Mouse (Mus musculus): Measurements from ENCODE around the gene Xxylt1. TPM values are rescaled to one million over a fixed set of nuclear protein-coding genes. Genes with fewer than 3 reads are reported as not detected.

Xxylt1 gene
- polyA plus RNA-seq, 1 experiment from 2014 or later = 11.7 TPM

DNA sequence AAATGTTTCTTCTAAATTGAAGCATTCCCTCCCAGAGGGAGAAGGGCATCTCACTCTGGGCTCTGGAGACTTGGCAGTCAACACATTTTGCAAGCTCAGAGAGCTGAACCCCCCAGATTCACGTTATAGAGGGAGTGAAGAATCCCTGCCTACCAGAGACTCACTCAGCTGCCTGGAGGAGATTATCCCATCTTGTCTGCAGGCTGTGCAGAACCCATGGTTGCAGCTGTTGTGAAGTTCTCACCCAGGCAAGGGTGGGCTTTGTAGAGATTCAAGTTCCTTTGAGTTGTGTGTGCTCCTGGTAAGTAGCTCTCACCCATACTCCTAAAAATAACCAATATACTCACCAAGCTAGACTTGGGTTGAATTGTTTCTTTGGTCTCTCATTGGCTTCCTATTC is 132.6 kb downstream of the Xxylt1 start:
- Histone ChIP-seq H3K4me3 (ENCODE audit: low read length) (no peak overlapping the region), H3K4me2 (ENCODE audit: low read depth, low read length) (no peak overlapping the region), H3K27ac (ENCODE audit: low read length) (no peak overlapping the region), H3K9ac (ENCODE audit: low read length) (no peak overlapping the region), H3K9me3 (ENCODE audit: control insufficient read depth, low read length) (no peaks in the 10 kb centered on the region), H3K27me3 (ENCODE audit: control insufficient read depth, insufficient read depth, low read depth, low read length) (no peaks in the 10 kb centered on the region), H3K4me1 (replicated peaks; ENCODE audit: control insufficient read depth, insufficient read depth, low read length) (no peaks in the 10 kb centered on the region), H3K36me3 (ENCODE audit: control insufficient read depth, insufficient read depth, low read length) (no peaks in the 10 kb centered on the region)
- 57% methylated on average over 1 of the region's 1 CpGs for WGBS
- no peak for ATAC-seq (ENCODE audit: low read depth)

DNA sequence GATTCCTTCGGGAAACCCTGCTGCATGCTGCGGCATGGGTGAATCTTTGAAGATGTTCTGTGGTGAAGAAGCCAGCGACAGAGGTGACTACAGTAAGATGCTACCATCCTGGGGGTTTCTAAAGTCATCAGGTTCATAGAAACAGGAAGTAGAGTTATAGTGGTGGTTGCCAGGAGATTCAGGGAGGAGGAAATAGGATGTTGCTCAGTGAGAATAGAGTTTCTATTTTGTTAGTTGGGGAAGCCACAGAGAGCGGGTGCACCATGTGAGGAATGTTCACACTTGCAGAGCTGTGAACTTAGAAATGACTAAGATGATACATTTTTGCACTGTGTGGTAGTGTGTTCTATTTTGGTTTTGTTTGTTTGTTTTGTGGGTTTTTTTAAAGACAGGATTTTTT is 133.0 kb downstream of the Xxylt1 start:
- no peaks in the 10 kb centered on the region for H3K36me3 ChIP-seq (ENCODE audit: control insufficient read depth, insufficient read depth, low read length)
- no peak overlapping the region for H3K27ac ChIP-seq (ENCODE audit: low read length)
- no peaks in the 10 kb centered on the region for H3K9me3 ChIP-seq (ENCODE audit: control insufficient read depth, low read length)
- no peaks in the 10 kb centered on the region for H3K27me3 ChIP-seq (ENCODE audit: control insufficient read depth, insufficient read depth, low read depth, low read length)
- H3K9ac ChIP-seq (ENCODE audit: low read length) = no peak overlapping the region
- no peak overlapping the region for H3K4me3 ChIP-seq (ENCODE audit: low read length)
- no peak overlapping the region for H3K4me2 ChIP-seq (ENCODE audit: low read depth, low read length)
- 82% methylated on average over 4 of the region's 4 CpGs for WGBS
- no peaks in the 10 kb centered on the region for H3K4me1 ChIP-seq (replicated peaks; ENCODE audit: control insufficient read depth, insufficient read depth, low read length)
- ATAC-seq (ENCODE audit: low read depth) = no peak

DNA sequence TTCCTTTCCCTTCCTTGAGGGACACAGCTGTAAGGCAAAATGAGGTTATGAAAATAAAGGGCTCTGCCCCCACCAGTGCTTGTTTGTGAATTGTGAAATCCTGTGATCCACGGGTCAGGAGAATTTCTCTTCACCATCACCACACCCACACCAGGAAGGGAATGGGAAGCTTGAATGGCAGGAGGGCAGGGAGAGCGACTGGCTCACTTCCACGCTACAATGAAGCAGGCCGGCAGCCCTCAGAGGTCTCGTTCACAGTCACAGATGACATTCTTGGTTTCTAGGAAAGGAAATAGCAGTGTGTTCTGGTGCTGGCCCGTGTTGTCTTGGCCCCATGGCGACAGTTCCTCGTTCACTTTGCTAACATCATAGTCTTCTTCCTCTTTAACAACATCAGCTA is 136.3 kb downstream of the Xxylt1 start:
- H3K36me3 ChIP-seq (ENCODE audit: control insufficient read depth, insufficient read depth, low read length) = no peaks in the 10 kb centered on the region
- H3K4me1 ChIP-seq (replicated peaks; ENCODE audit: control insufficient read depth, insufficient read depth, low read length) = no peaks in the 10 kb centered on the region
- H3K27ac ChIP-seq (ENCODE audit: low read length) = no peak overlapping the region
- H3K9ac ChIP-seq (ENCODE audit: low read length) = no peak overlapping the region
- no peak overlapping the region for H3K4me3 ChIP-seq (ENCODE audit: low read length)
- no peak overlapping the region for H3K4me2 ChIP-seq (ENCODE audit: low read depth, low read length)
- WGBS = 54% methylated on average over 8 of the region's 8 CpGs
- H3K27me3 ChIP-seq (ENCODE audit: control insufficient read depth, insufficient read depth, low read depth, low read length) = no peaks in the 10 kb centered on the region
- H3K9me3 ChIP-seq (ENCODE audit: control insufficient read depth, low read length) = no peaks in the 10 kb centered on the region
- no peak for ATAC-seq (ENCODE audit: low read depth)

DNA sequence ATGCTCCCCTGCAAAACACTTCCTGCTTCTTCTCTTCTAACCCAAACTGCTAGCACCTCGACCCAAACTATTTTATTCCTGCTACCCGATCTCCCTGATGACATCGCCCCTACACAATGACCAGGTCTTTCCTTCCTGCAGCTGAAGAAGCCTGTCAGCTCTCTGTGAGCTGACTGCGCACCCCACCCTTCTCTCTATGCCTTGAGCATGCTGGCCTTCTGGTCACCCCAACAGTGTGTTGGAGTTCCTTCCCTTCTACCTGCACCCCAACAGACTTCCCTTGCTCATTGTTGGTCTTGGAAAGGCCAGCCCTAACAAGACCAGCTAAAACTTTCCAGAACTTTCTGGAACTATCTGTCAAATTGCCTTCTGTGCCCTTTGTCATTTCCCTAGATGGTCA is 137.3 kb downstream of the Xxylt1 start:
- Histone ChIP-seq H3K9me3 (ENCODE audit: control insufficient read depth, low read length) (no peaks in the 10 kb centered on the region), H3K4me3 (ENCODE audit: low read length) (no peak overlapping the region), H3K4me2 (ENCODE audit: low read depth, low read length) (no peak overlapping the region), H3K36me3 (ENCODE audit: control insufficient read depth, insufficient read depth, low read length) (no peaks in the 10 kb centered on the region), H3K27me3 (ENCODE audit: control insufficient read depth, insufficient read depth, low read depth, low read length) (no peaks in the 10 kb centered on the region), H3K4me1 (replicated peaks; ENCODE audit: control insufficient read depth, insufficient read depth, low read length) (peaks cover 5% of the 10 kb centered on the region), H3K27ac (ENCODE audit: low read length) (no peak overlapping the region), H3K9ac (ENCODE audit: low read length) (no peak overlapping the region)
- 66% methylated on average over 4 of the region's 4 CpGs for WGBS
- ATAC-seq (ENCODE audit: low read depth) = no peak

DNA sequence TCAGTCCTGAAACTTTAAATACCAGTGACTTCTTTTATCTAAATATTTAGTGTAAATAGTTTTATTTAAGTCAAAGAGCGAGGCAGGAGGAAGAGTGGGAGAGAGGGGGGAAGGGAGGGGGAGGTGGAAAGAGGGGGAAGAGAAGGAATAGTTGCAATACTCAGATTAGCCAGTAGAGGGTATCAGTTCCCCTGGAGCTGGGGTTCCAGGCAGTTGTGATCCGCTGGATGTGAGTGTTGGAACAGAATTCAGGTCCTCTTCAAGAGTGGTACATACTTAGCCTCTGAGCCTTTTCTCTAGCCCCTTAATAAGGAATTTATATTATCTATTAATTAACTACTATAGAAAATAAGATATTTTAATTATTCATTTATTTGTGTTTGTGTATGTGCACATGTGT is 140.5 kb downstream of the Xxylt1 start:
- Histone ChIP-seq H3K4me2 (ENCODE audit: low read depth, low read length) (no peak overlapping the region), H3K27ac (ENCODE audit: low read length) (no peak overlapping the region), H3K27me3 (ENCODE audit: control insufficient read depth, insufficient read depth, low read depth, low read length) (no peaks in the 10 kb centered on the region), H3K9ac (ENCODE audit: low read length) (no peak overlapping the region), H3K9me3 (ENCODE audit: control insufficient read depth, low read length) (no peaks in the 10 kb centered on the region), H3K4me3 (ENCODE audit: low read length) (no peak overlapping the region), H3K4me1 (replicated peaks; ENCODE audit: control insufficient read depth, insufficient read depth, low read length) (peaks cover 5% of the 10 kb centered on the region), H3K36me3 (ENCODE audit: control insufficient read depth, insufficient read depth, low read length) (no peaks in the 10 kb centered on the region)
- 61% methylated on average over 2 of the region's 2 CpGs for WGBS
- no peak for ATAC-seq (ENCODE audit: low read depth)

DNA sequence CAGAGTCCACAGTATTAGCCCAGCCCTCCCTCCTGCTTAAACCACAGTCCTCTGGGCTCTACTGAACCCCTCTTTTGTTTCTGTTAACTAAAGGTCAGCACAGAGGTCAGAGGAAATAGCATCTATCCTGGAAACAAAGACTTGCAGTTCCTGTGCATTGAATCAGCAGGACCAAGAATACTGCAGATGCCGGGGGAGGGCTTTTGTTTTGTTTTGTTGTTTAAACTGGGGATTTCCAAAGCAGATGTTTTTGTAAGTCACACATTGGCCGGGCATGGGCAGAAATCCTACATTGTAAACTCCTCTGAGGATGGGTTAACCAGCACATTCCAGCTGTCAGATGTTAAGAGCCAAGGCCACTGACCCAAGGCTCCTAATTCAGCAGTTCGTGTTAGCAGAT is 141.3 kb downstream of the Xxylt1 start:
- H3K4me1 ChIP-seq (replicated peaks; ENCODE audit: control insufficient read depth, insufficient read depth, low read length) = peaks cover 5% of the 10 kb centered on the region
- H3K9me3 ChIP-seq (ENCODE audit: control insufficient read depth, low read length) = no peaks in the 10 kb centered on the region
- peak; percentile 80 for ATAC-seq (ENCODE audit: low read depth)
- no peak overlapping the region for H3K4me3 ChIP-seq (ENCODE audit: low read length)
- peak overlapping the region; percentile 63 for H3K27ac ChIP-seq (ENCODE audit: low read length)
- no peak overlapping the region for H3K4me2 ChIP-seq (ENCODE audit: low read depth, low read length)
- 17% methylated on average over 3 of the region's 3 CpGs for WGBS
- no peak overlapping the region for H3K9ac ChIP-seq (ENCODE audit: low read length)
- H3K27me3 ChIP-seq (ENCODE audit: control insufficient read depth, insufficient read depth, low read depth, low read length) = no peaks in the 10 kb centered on the region
- H3K36me3 ChIP-seq (ENCODE audit: control insufficient read depth, insufficient read depth, low read length) = no peaks in the 10 kb centered on the region

DNA sequence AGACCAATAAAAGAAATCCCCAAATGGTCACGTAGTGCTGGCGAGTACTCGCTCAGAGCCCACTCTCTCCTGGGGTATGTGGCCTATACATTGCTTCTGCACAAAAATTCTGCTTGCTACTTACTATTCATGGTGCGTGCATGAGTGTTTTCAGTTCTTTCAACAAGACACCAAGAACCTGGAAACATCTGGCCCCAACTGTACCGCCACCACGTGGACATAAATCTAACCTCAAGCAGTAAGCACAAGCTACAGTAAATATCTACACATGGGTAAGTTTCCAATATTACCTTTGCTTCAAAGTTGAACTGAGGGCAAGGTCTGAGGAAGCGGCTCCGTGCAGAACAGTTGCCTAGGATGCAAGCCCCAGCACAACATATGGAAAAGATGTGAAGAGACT is 142.0 kb downstream of the Xxylt1 start:
- no peaks in the 10 kb centered on the region for H3K27me3 ChIP-seq (ENCODE audit: control insufficient read depth, insufficient read depth, low read depth, low read length)
- ATAC-seq (ENCODE audit: low read depth) = no peak
- no peak overlapping the region for H3K4me2 ChIP-seq (ENCODE audit: low read depth, low read length)
- H3K36me3 ChIP-seq (ENCODE audit: control insufficient read depth, insufficient read depth, low read length) = no peaks in the 10 kb centered on the region
- peaks cover 9% of the 10 kb centered on the region for H3K4me1 ChIP-seq (replicated peaks; ENCODE audit: control insufficient read depth, insufficient read depth, low read length)
- no peaks in the 10 kb centered on the region for H3K9me3 ChIP-seq (ENCODE audit: control insufficient read depth, low read length)
- H3K9ac ChIP-seq (ENCODE audit: low read length) = no peak overlapping the region
- H3K27ac ChIP-seq (ENCODE audit: low read length) = no peak overlapping the region
- H3K4me3 ChIP-seq (ENCODE audit: low read length) = no peak overlapping the region
- 81% methylated on average over 8 of the region's 8 CpGs for WGBS

DNA sequence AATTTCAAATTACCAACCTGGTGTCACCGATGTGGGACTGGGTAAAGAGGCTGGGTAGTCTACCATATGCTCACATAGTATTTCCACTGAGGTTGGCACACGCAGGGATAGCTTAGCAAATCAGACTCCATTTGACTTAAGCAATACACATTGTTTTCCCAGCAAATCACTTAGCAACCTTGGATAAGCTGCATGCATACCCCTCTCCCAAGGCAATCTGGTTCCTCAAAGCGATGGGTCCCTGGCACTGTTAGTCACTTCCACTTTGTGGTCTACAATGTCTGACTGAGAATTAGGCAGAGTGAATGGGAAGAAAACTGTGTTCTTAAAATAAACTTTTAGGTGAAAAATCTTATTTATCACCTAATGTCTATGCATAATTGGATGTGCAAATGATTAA is 142.6 kb downstream of the Xxylt1 start:
- no peaks in the 10 kb centered on the region for H3K9me3 ChIP-seq (ENCODE audit: control insufficient read depth, low read length)
- 89% methylated on average over 3 of the region's 3 CpGs for WGBS
- H3K36me3 ChIP-seq (ENCODE audit: control insufficient read depth, insufficient read depth, low read length) = no peaks in the 10 kb centered on the region
- no peak overlapping the region for H3K9ac ChIP-seq (ENCODE audit: low read length)
- no peak overlapping the region for H3K4me2 ChIP-seq (ENCODE audit: low read depth, low read length)
- peaks cover 9% of the 10 kb centered on the region for H3K4me1 ChIP-seq (replicated peaks; ENCODE audit: control insufficient read depth, insufficient read depth, low read length)
- ATAC-seq (ENCODE audit: low read depth) = no peak
- no peak overlapping the region for H3K4me3 ChIP-seq (ENCODE audit: low read length)
- no peaks in the 10 kb centered on the region for H3K27me3 ChIP-seq (ENCODE audit: control insufficient read depth, insufficient read depth, low read depth, low read length)
- no peak overlapping the region for H3K27ac ChIP-seq (ENCODE audit: low read length)

DNA sequence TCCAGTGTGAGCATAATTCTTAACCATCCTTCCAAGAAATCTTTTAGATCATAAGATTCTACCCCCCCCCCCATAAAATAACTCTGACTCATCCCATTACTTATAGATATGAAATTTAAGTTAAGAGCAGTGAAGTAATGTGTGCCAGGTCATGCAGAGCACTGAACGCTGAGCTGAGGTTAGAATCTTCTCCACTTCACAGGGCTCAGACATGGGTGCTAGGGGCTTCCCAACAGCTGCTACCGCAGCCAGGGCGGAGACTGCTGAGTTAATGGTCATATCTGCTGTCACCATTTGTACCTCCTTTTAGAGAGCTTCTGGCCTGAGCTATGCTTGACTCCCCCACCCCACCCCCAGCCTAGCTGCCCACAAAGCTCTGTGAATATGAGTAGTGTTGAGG is 143.6 kb downstream of the Xxylt1 start:
- no peak for ATAC-seq (ENCODE audit: low read depth)
- H3K4me2 ChIP-seq (ENCODE audit: low read depth, low read length) = no peak overlapping the region
- no peaks in the 10 kb centered on the region for H3K36me3 ChIP-seq (ENCODE audit: control insufficient read depth, insufficient read depth, low read length)
- no peak overlapping the region for H3K4me3 ChIP-seq (ENCODE audit: low read length)
- peaks cover 9% of the 10 kb centered on the region for H3K4me1 ChIP-seq (replicated peaks; ENCODE audit: control insufficient read depth, insufficient read depth, low read length)
- H3K9me3 ChIP-seq (ENCODE audit: control insufficient read depth, low read length) = no peaks in the 10 kb centered on the region
- 89% methylated on average over 3 of the region's 3 CpGs for WGBS
- no peak overlapping the region for H3K27ac ChIP-seq (ENCODE audit: low read length)
- H3K9ac ChIP-seq (ENCODE audit: low read length) = no peak overlapping the region
- H3K27me3 ChIP-seq (ENCODE audit: control insufficient read depth, insufficient read depth, low read depth, low read length) = no peaks in the 10 kb centered on the region

DNA sequence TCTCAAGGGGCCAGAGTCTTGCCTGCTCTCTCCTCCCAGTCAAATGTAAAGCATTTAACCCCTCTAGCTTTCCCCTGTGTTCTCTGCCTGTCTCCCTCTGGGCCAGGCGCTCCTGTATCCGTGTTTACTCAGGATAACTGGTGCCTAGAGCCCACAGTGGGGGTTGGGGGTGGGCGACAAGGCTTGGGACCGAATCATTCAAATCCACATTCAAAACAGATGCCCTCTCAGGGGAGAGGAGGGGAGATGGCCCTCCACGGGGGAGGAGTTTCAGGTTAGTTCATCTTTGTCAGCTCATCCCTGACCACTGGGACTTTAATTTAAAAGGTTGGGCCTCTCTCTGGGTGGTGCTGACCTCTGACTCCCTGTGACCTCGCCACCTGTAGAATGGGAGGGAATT is 144.8 kb downstream of the Xxylt1 start:
- no peaks in the 10 kb centered on the region for H3K36me3 ChIP-seq (ENCODE audit: control insufficient read depth, insufficient read depth, low read length)
- H3K9ac ChIP-seq (ENCODE audit: low read length) = no peak overlapping the region
- no peak overlapping the region for H3K27ac ChIP-seq (ENCODE audit: low read length)
- WGBS = 40% methylated on average over 6 of the region's 6 CpGs
- H3K27me3 ChIP-seq (ENCODE audit: control insufficient read depth, insufficient read depth, low read depth, low read length) = no peaks in the 10 kb centered on the region
- H3K4me2 ChIP-seq (ENCODE audit: low read depth, low read length) = no peak overlapping the region
- peaks cover 9% of the 10 kb centered on the region for H3K4me1 ChIP-seq (replicated peaks; ENCODE audit: control insufficient read depth, insufficient read depth, low read length)
- H3K9me3 ChIP-seq (ENCODE audit: control insufficient read depth, low read length) = no peaks in the 10 kb centered on the region
- no peak for ATAC-seq (ENCODE audit: low read depth)
- no peak overlapping the region for H3K4me3 ChIP-seq (ENCODE audit: low read length)
